Mouse (Mus musculus): ENCODE results near the gene Phf19. TPM values are rescaled to one million over a fixed set of nuclear protein-coding genes. Genes with fewer than 3 reads are reported as not detected.

Phf19 gene
- polyA plus RNA-seq, 1 experiment from 2014 or later = 2.1 TPM

GRCm38 (mm10) chr2:34903652-34904405, 10.0 kb downstream of the Phf19 start:
- WGBS = 80% methylated on average over 4 of the region's 4 CpGs
- H3K36me3 ChIP-seq = no peaks in the 10 kb centered on the region
- no peak for ATAC-seq (ENCODE audit: low FRiP score, low read depth)
- 0 out of 2 replicates have a peak overlapping the region, but pooled peaks have one; percentile 39 for H3K9ac ChIP-seq
- no peaks in the 10 kb centered on the region for H3K27me3 ChIP-seq
- H3K4me3 ChIP-seq = peak overlapping the region; percentile 39; the same call in 1 of the 2 replicates
- peaks cover 10% of the 10 kb centered on the region for H3K4me1 ChIP-seq (replicated peaks)
- peak overlapping the region; percentile 84 for H3K27ac ChIP-seq (replicated peaks)
- no peaks in the 10 kb centered on the region for H3K9me3 ChIP-seq
- peak overlapping the region; percentile 73 for H3K4me2 ChIP-seq

- ATAC-seq (ENCODE audit: low FRiP score, low read depth) = no peak
- Histone ChIP-seq H3K27ac (replicated peaks) (no peak overlapping the region), H3K4me1 (replicated peaks) (peaks cover 10% of the 10 kb centered on the region), H3K27me3 (no peaks in the 10 kb centered on the region), H3K9me3 (no peaks in the 10 kb centered on the region), H3K4me3 (no peak overlapping the region), H3K4me2 (no peak overlapping the region), H3K9ac (no peak overlapping the region), H3K36me3 (no peaks in the 10 kb centered on the region)
- WGBS = 89% methylated on average over 7 of the region's 7 CpGs
These were observed 10.6 kb downstream of the Phf19 start for GRCm38 (mm10) chr2:34903191-34903590.

- Histone ChIP-seq H3K9me3 (no peaks in the 10 kb centered on the region), H3K4me1 (replicated peaks) (peaks cover 10% of the 10 kb centered on the region), H3K9ac (no peak overlapping the region), H3K27me3 (no peaks in the 10 kb centered on the region), H3K27ac (replicated peaks) (no peak overlapping the region), H3K4me3 (no peak overlapping the region), H3K4me2 (no peak overlapping the region), H3K36me3 (no peaks in the 10 kb centered on the region)
- ATAC-seq (ENCODE audit: low FRiP score, low read depth) = no peak
- WGBS = 90% methylated on average over 6 of the region's 6 CpGs
These were observed 11.1 kb downstream of the Phf19 start for GRCm38 (mm10) chr2:34902731-34903130.

DNA sequence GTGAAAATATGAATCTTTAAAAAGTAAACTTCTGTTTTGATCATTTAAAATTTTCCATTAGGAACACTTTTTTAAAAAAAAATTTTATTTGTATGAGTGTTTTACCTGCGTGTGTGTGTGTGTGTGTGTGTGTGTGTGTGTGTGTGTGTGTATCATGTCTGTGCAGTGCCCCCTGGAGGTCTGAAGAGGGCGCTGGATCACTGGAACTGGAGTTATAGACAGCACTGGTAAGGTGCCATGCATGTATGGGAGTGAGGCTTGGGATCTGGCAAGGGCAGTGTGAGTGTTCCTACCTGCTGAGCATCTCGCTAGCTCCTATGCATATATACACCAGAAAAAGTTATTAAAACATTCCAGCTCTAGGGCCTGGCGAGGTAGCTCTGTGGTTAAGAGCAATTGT, 12.1 kb downstream of the Phf19 start:
- WGBS = 70% methylated on average over 4 of the region's 4 CpGs
- Histone ChIP-seq H3K9me3 (no peaks in the 10 kb centered on the region), H3K4me2 (no peak overlapping the region), H3K27me3 (no peaks in the 10 kb centered on the region), H3K9ac (no peak overlapping the region), H3K4me3 (no peak overlapping the region), H3K27ac (replicated peaks) (no peak overlapping the region), H3K36me3 (no peaks in the 10 kb centered on the region), H3K4me1 (replicated peaks) (peaks cover 10% of the 10 kb centered on the region)
- no peak for ATAC-seq (ENCODE audit: low FRiP score, low read depth)

GRCm38 (mm10) chr2:34900412-34900811, 13.4 kb downstream of the Phf19 start:
- no peak overlapping the region for H3K9ac ChIP-seq
- no peaks in the 10 kb centered on the region for H3K27me3 ChIP-seq
- H3K4me2 ChIP-seq = no peak overlapping the region
- no peaks in the 10 kb centered on the region for H3K9me3 ChIP-seq
- ATAC-seq (ENCODE audit: low FRiP score, low read depth) = no peak
- no peak overlapping the region for H3K4me3 ChIP-seq
- no peak overlapping the region for H3K27ac ChIP-seq (replicated peaks)
- WGBS = 91% methylated on average over 1 of the region's 1 CpGs
- H3K4me1 ChIP-seq (replicated peaks) = peaks cover 10% of the 10 kb centered on the region
- H3K36me3 ChIP-seq = no peaks in the 10 kb centered on the region

- no peak for ATAC-seq (ENCODE audit: low FRiP score, low read depth)
- H3K9me3 ChIP-seq = no peaks in the 10 kb centered on the region
- no peaks in the 10 kb centered on the region for H3K36me3 ChIP-seq
- no peak overlapping the region for H3K9ac ChIP-seq
- H3K27ac ChIP-seq (replicated peaks) = no peak overlapping the region
- WGBS = 87% methylated on average over 11 of the region's 11 CpGs
- no peak overlapping the region for H3K4me2 ChIP-seq
- no peak overlapping the region for H3K4me3 ChIP-seq
- peaks cover 10% of the 10 kb centered on the region for H3K4me1 ChIP-seq (replicated peaks)
- H3K27me3 ChIP-seq = no peaks in the 10 kb centered on the region
These were observed 14.1 kb downstream of the Phf19 start for GRCm38 (mm10) chr2:34899682-34900081.

- Histone ChIP-seq H3K27me3 (no peaks in the 10 kb centered on the region), H3K9ac (no peak overlapping the region), H3K36me3 (no peaks in the 10 kb centered on the region), H3K4me3 (no peak overlapping the region), H3K9me3 (no peaks in the 10 kb centered on the region), H3K4me2 (no peak overlapping the region), H3K27ac (replicated peaks) (no peak overlapping the region), H3K4me1 (replicated peaks) (no peaks in the 10 kb centered on the region)
- 25% methylated on average over 10 of the region's 10 CpGs for WGBS
- ATAC-seq (ENCODE audit: low FRiP score, low read depth) = no peak
These were observed 16.0 kb downstream of the Phf19 start for GRCm38 (mm10) chr2:34897820-34898219.

DNA sequence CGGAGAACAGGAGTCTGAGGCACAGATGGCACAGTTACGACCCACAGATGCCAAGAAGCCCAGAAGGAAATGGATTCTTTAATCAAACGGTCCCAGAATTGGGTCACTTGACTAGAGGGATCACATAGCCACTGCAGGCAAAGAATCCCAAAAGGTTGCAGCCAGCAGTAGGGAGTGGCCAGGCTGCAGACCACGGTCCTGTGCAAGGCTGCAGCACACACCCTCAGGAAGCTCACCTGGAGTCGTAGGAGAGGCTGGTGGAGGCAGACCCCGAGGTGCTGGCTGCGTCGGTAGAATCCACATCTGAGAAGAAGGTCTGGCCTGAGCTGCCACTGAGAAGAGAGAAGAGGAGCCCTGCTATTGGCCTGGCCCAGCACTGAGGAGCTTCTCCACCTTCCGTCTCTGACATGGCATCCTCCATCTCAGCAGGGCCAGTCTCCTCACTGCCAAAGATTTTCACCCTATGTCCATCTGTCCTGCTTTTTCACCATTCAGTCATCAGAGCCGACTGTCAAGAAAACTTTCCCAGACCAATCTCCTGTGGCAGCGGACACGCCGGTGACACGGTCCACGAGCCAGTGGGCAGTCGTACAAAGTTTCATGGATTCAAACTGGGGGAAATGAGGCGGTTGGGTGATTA, 16.9 kb downstream of the Phf19 start:
- H3K27me3 ChIP-seq = no peaks in the 10 kb centered on the region
- 85% methylated on average over 17 of the region's 17 CpGs for WGBS
- no peaks in the 10 kb centered on the region for H3K36me3 ChIP-seq
- no peaks in the 10 kb centered on the region for H3K4me1 ChIP-seq (replicated peaks)
- H3K9me3 ChIP-seq = no peaks in the 10 kb centered on the region
- no peak overlapping the region for H3K4me2 ChIP-seq
- ATAC-seq (ENCODE audit: low FRiP score, low read depth) = no peak
- no peak overlapping the region for H3K27ac ChIP-seq (replicated peaks)
- no peak overlapping the region for H3K4me3 ChIP-seq
- H3K9ac ChIP-seq = no peak overlapping the region

GRCm38 (mm10) chr2:34895503-34896113, 18.2 kb downstream of the Phf19 start:
- no peak for ATAC-seq (ENCODE audit: low FRiP score, low read depth)
- Histone ChIP-seq H3K27me3 (no peaks in the 10 kb centered on the region), H3K4me3 (no peak overlapping the region), H3K9ac (no peak overlapping the region), H3K4me1 (replicated peaks) (no peaks in the 10 kb centered on the region), H3K27ac (replicated peaks) (no peak overlapping the region), H3K4me2 (no peak overlapping the region), H3K9me3 (no peaks in the 10 kb centered on the region), H3K36me3 (no peaks in the 10 kb centered on the region)
- 86% methylated on average over 19 of the region's 19 CpGs for WGBS

GRCm38 (mm10) chr2:34893950-34894349, 19.9 kb downstream of the Phf19 start:
- WGBS = 78% methylated on average over 5 of the region's 5 CpGs
- no peak overlapping the region for H3K4me2 ChIP-seq
- no peaks in the 10 kb centered on the region for H3K9me3 ChIP-seq
- no peaks in the 10 kb centered on the region for H3K27me3 ChIP-seq
- H3K27ac ChIP-seq (replicated peaks) = no peak overlapping the region
- H3K4me3 ChIP-seq = no peak overlapping the region
- ATAC-seq (ENCODE audit: low FRiP score, low read depth) = no peak
- no peaks in the 10 kb centered on the region for H3K36me3 ChIP-seq
- H3K4me1 ChIP-seq (replicated peaks) = no peaks in the 10 kb centered on the region
- H3K9ac ChIP-seq = no peak overlapping the region

DNA sequence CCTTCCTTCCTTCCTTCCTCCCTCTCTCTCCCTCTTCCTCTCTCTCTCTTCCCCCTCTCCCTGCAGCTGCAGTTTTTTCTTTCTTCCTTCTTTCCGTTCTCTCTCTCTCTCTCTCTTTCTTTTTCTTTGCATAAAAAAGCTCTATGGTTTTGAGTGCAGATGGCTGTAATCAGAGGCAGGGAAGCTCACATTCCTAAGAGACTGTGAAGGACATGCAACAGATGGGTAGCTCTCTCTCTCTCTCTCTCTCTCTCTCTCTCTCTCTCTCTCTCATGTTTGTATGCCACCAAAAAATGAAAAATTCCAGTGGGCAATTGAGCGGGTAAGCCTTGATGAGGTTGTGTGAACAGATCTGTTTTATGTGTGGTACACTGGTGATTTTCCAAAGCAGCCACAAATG, 29.6 kb downstream of the Phf19 start:
- H3K4me2 ChIP-seq = no peak overlapping the region
- no peaks in the 10 kb centered on the region for H3K4me1 ChIP-seq (replicated peaks)
- H3K9me3 ChIP-seq = no peaks in the 10 kb centered on the region
- H3K9ac ChIP-seq = no peak overlapping the region
- no peak overlapping the region for H3K4me3 ChIP-seq
- ATAC-seq (ENCODE audit: low FRiP score, low read depth) = no peak
- no peak overlapping the region for H3K27ac ChIP-seq (replicated peaks)
- peaks cover 3% of the 10 kb centered on the region; the same call in 1 of the 2 replicates for H3K27me3 ChIP-seq
- H3K36me3 ChIP-seq = no peaks in the 10 kb centered on the region
- 87% methylated on average over 2 of the region's 2 CpGs for WGBS

GRCm38 (mm10) chr2:34883190-34883589, 30.6 kb downstream of the Phf19 start:
- Histone ChIP-seq H3K27me3 (peaks cover 3% of the 10 kb centered on the region; the same call in 1 of the 2 replicates), H3K4me1 (replicated peaks) (no peaks in the 10 kb centered on the region), H3K36me3 (no peaks in the 10 kb centered on the region), H3K4me3 (no peak overlapping the region), H3K9ac (no peak overlapping the region), H3K27ac (replicated peaks) (no peak overlapping the region), H3K9me3 (no peaks in the 10 kb centered on the region), H3K4me2 (no peak overlapping the region)
- no peak for ATAC-seq (ENCODE audit: low FRiP score, low read depth)
- 67% methylated on average over 5 of the region's 5 CpGs for WGBS

All from hindbrain, embryonic 15.5 days (tissue).